Mouse (Mus musculus): ENCODE measurements around the gene Usp53. TPM values are rescaled to one million over a fixed set of nuclear protein-coding genes. Genes with fewer than 3 reads are reported as not detected.
A peak's percentile ranks its signal among the peaks of the same experiment; 100 is the strongest.

Gene Usp53
- polyA plus RNA-seq (2012; rRNA removed) = 1.4 and 2.3 TPM in 2 replicates

DNA sequence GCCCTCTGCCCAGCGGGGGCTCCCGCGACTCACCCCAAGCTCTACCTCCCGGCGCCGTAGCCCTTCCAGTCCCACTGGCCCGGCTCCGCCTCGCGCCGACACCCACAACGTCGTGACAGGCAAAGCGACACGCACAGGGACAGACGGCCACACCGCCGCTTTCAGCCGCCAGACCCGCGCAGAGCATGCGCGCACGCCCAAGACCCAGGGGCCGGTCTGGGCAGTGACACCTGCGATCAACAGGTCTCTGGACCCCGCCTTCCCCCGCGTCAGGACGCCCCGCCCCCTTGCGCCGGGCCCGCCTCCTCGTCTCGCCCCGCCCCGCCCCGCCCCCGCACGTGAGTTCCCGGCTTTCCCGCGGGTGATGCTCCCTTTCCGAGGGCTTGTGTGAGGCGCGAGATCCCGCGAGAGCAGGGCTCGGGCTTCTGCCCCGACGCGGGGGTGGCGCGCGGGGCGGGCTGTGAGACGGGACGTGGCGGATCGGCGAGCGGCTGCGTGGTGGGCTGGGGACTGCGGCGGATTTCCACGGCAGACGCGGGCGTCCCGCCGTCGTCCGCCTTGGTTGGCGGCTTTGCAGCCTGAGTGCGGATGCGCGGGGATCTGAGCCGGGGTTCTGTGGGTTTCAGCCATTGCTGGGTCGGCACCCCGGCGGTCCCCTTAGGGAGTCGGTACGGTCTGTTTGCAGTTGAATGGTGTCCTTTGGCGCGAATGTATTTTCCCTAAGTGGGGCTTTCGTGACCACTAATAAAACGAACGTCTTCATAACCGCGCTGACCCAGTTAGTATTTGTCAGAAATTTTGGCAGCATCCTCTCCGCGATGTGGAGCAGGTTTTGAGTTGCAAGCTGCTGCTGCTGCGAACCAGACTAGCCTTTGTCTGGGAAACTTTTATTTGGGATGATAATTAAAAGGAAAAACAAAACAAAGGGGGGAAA lies at the start of gene Usp53:
Gene Usp53, minus strand, starts transcription at position 262 of the 934 bp plus-strand sequence.
- under 1% methylated on average over 94 of the region's 94 CpGs for WGBS
- Histone ChIP-seq H3K4me1 (replicated peaks; ENCODE audit: control insufficient read depth, insufficient read depth, low read length) (no peaks in the 10 kb centered on the region), H3K27ac (ENCODE audit: control insufficient read depth, insufficient read depth, low read length) (peak within 1 kb of the TSS; percentile 2; the same call in 1 of the 2 replicates), H3K27me3 (ENCODE audit: control insufficient read depth, insufficient read depth, low read length) (no peaks in the 10 kb centered on the region), H3K4me3 (ENCODE audit: control insufficient read depth, insufficient read depth, low read length) (peak within 1 kb of the TSS; percentile 88), H3K36me3 (ENCODE audit: control insufficient read depth, insufficient read depth, low read length) (no peaks in the 10 kb centered on the region)
- TF ChIP-seq CTCF (IDR thresholded peaks at IDR 0.05; ENCODE audit: borderline replicate concordance, control insufficient read depth, extremely low read depth, insufficient read depth, low read length, poor library complexity) (peak; percentile 43; the same call in 1 of the 2 replicates), POLR2A (IDR thresholded peaks at IDR 0.05; ENCODE audit: control insufficient read depth, extremely low read depth, insufficient read depth, low read length, poor library complexity) (peak; percentile 66)
- peak; percentile 86 for DNase-seq

DNA sequence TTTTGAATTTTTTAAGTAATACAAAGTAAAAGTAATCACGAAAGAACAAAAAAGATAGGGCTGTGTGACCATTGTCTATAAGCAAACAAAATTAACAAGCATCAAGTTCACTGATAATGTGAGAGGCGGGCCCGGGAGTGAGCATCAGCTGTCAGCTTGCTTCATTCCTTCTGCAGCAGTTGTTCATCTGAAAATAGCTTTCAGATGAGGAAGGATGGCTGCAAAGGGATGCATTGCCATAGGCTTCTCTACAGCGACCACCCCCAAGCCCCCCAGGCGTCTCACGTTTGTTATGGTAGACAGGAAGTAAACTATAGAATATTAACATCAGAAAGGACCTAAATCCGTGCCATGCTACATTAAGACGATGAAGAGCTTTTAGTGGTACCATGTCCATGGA lies 49.5 kb upstream of the Usp53 start:
- 94% methylated on average over 8 of the region's 8 CpGs for WGBS
- no peaks in the 10 kb centered on the region for H3K27me3 ChIP-seq (ENCODE audit: control insufficient read depth, insufficient read depth, low read length)
- no peak for DNase-seq
- H3K4me1 ChIP-seq (replicated peaks; ENCODE audit: control insufficient read depth, insufficient read depth, low read length) = no peaks in the 10 kb centered on the region
- H3K36me3 ChIP-seq (ENCODE audit: control insufficient read depth, insufficient read depth, low read length) = no peaks in the 10 kb centered on the region
- no peak overlapping the region for H3K27ac ChIP-seq (ENCODE audit: control insufficient read depth, insufficient read depth, low read length)
- no peak overlapping the region for H3K4me3 ChIP-seq (ENCODE audit: control insufficient read depth, insufficient read depth, low read length)
- TF ChIP-seq CTCF (IDR thresholded peaks at IDR 0.05; ENCODE audit: borderline replicate concordance, control insufficient read depth, extremely low read depth, insufficient read depth, low read length, poor library complexity) (no peak), POLR2A (IDR thresholded peaks at IDR 0.05; ENCODE audit: control insufficient read depth, extremely low read depth, insufficient read depth, low read length, poor library complexity) (no peak)

DNA sequence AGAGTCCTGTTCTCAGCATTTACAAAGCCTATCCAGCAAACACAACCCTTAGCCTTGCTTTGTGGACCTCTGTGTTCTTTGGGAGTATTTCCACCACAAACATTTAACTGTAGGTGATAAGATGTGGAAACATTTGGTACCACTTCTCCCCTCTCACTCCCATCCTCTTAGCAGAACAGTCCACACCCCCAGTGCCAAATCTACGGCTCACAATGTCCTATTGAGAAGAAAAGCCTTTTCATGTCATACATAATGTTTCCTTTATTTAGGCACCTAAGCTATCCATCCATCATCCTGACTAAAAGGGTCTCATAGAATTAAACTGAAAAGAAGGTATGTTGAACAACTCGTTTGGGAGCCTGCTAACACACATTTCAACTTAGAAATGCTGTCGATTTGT lies 41.3 kb upstream of the Usp53 start:
- no peaks in the 10 kb centered on the region for H3K27me3 ChIP-seq (ENCODE audit: control insufficient read depth, insufficient read depth, low read length)
- H3K27ac ChIP-seq (ENCODE audit: control insufficient read depth, insufficient read depth, low read length) = no peak overlapping the region
- no peaks in the 10 kb centered on the region for H3K4me1 ChIP-seq (replicated peaks; ENCODE audit: control insufficient read depth, insufficient read depth, low read length)
- WGBS = 91% methylated on average over 3 of the region's 3 CpGs
- H3K36me3 ChIP-seq (ENCODE audit: control insufficient read depth, insufficient read depth, low read length) = no peaks in the 10 kb centered on the region
- TF ChIP-seq CTCF (IDR thresholded peaks at IDR 0.05; ENCODE audit: borderline replicate concordance, control insufficient read depth, extremely low read depth, insufficient read depth, low read length, poor library complexity) = no peak
- no peak for TF ChIP-seq POLR2A (IDR thresholded peaks at IDR 0.05; ENCODE audit: control insufficient read depth, extremely low read depth, insufficient read depth, low read length, poor library complexity)
- H3K4me3 ChIP-seq (ENCODE audit: control insufficient read depth, insufficient read depth, low read length) = no peak overlapping the region
- DNase-seq = no peak

DNA sequence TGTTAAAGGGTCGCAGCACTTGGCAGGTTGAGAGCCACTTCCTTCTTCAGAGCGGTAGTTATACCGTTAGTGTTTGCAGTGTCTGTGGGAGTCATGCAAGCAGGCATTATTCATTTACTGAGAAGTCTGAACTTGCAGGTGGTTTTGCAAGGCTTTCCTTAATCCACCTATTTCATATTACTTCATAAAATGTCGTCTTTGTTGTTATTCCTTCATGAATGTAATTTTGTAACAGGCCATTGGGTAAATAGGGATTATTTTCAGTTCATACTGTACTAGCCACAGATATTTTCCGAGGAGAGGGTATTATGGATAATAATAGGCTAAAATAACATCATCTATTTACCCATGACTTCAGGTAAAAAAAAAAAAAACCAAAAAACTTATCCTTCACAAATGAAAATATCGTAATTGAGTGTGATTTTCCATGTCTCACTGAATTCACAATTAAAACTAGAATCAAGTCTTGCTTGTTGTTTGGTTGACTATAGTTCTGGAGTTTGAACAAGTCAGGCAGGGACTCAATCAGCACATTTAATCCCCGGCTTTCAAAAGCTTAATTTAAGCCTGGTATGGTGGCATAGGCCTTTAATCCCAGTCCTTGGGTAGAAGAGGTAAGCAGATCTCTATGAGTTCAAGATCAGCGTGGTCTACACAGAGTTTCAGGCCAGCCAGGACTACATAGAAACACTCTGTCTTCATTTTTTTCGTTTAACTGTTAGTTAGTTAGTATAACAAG lies 40.4 kb upstream of the Usp53 start:
- no peak for DNase-seq
- no peak overlapping the region for H3K4me3 ChIP-seq (ENCODE audit: control insufficient read depth, insufficient read depth, low read length)
- H3K27ac ChIP-seq (ENCODE audit: control insufficient read depth, insufficient read depth, low read length) = no peak overlapping the region
- TF ChIP-seq POLR2A (IDR thresholded peaks at IDR 0.05; ENCODE audit: control insufficient read depth, extremely low read depth, insufficient read depth, low read length, poor library complexity) (no peak), CTCF (IDR thresholded peaks at IDR 0.05; ENCODE audit: borderline replicate concordance, control insufficient read depth, extremely low read depth, insufficient read depth, low read length, poor library complexity) (no peak)
- H3K36me3 ChIP-seq (ENCODE audit: control insufficient read depth, insufficient read depth, low read length) = no peaks in the 10 kb centered on the region
- no peaks in the 10 kb centered on the region for H3K4me1 ChIP-seq (replicated peaks; ENCODE audit: control insufficient read depth, insufficient read depth, low read length)
- no peaks in the 10 kb centered on the region for H3K27me3 ChIP-seq (ENCODE audit: control insufficient read depth, insufficient read depth, low read length)
- 70% methylated on average over 9 of the region's 9 CpGs for WGBS

DNA sequence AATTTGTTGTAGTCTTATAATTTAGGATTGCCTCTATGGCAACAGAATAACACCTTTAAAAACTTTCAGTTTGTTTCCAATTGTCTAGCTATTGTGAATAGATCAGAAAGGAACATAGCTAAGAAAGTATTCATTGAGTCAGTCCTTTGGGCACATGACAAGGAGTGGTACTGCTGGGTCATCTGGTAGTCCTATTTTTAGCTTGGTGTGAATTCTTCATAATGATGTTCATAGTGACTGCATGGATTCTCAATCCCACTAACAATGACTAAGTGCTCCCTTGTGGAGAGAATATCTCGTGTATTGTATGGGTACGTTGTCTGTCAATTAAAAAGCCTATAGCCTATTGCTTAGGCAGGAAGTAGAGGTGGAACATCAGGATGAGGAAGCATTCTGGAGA lies 34.5 kb upstream of the Usp53 start:
- H3K27ac ChIP-seq (ENCODE audit: control insufficient read depth, insufficient read depth, low read length) = no peak overlapping the region
- DNase-seq = no peak
- no peaks in the 10 kb centered on the region for H3K36me3 ChIP-seq (ENCODE audit: control insufficient read depth, insufficient read depth, low read length)
- H3K4me3 ChIP-seq (ENCODE audit: control insufficient read depth, insufficient read depth, low read length) = no peak overlapping the region
- 93% methylated on average over 2 of the region's 2 CpGs for WGBS
- no peaks in the 10 kb centered on the region for H3K27me3 ChIP-seq (ENCODE audit: control insufficient read depth, insufficient read depth, low read length)
- H3K4me1 ChIP-seq (replicated peaks; ENCODE audit: control insufficient read depth, insufficient read depth, low read length) = no peaks in the 10 kb centered on the region
- TF ChIP-seq POLR2A (IDR thresholded peaks at IDR 0.05; ENCODE audit: control insufficient read depth, extremely low read depth, insufficient read depth, low read length, poor library complexity) (no peak), CTCF (IDR thresholded peaks at IDR 0.05; ENCODE audit: borderline replicate concordance, control insufficient read depth, extremely low read depth, insufficient read depth, low read length, poor library complexity) (no peak)

- DNase-seq = no peak
- Histone ChIP-seq H3K27me3 (ENCODE audit: control insufficient read depth, insufficient read depth, low read length) (no peaks in the 10 kb centered on the region), H3K27ac (ENCODE audit: control insufficient read depth, insufficient read depth, low read length) (no peak overlapping the region), H3K36me3 (ENCODE audit: control insufficient read depth, insufficient read depth, low read length) (no peaks in the 10 kb centered on the region), H3K4me3 (ENCODE audit: control insufficient read depth, insufficient read depth, low read length) (no peak overlapping the region), H3K4me1 (replicated peaks; ENCODE audit: control insufficient read depth, insufficient read depth, low read length) (no peaks in the 10 kb centered on the region)
- no peak for TF ChIP-seq CTCF (IDR thresholded peaks at IDR 0.05; ENCODE audit: borderline replicate concordance, control insufficient read depth, extremely low read depth, insufficient read depth, low read length, poor library complexity)
- TF ChIP-seq POLR2A (IDR thresholded peaks at IDR 0.05; ENCODE audit: control insufficient read depth, extremely low read depth, insufficient read depth, low read length, poor library complexity) = no peak
- 96% methylated on average over 14 of the region's 14 CpGs for WGBS
Measured at GRCm38 (mm10) chr3:123013476-123013875, 29.2 kb upstream of the Usp53 start.

Measured in thymus, adult 2 months (tissue).